Mouse (Mus musculus) testis, adult 2 months (tissue): ENCODE data around the gene Cwh43. TPM values are rescaled to one million over a fixed set of nuclear protein-coding genes. Genes with fewer than 3 reads are reported as not detected.

Source experiments
- H3K27ac ChIP-seq: fragments of 200-500 bp; 2 replicates; pipeline ENCODE4 v1.5.1; 2012; ENCODE audit warnings: low read depth, low read length; ENCODE audit not compliant: control insufficient read depth, insufficient read depth
- H3K27me3 ChIP-seq: fragments of 200-500 bp; 2 replicates; pipeline ENCODE4 v1.6.1; 2012; ENCODE audit warnings: mild to moderate bottlenecking, low read length, moderate library complexity; ENCODE audit not compliant: control insufficient read depth, insufficient read depth
- H3K36me3 ChIP-seq: fragments of 200-500 bp; 2 replicates; pipeline ENCODE4 v1.6.1; 2012; ENCODE audit warnings: mild to moderate bottlenecking, low read length; ENCODE audit not compliant: control insufficient read depth, insufficient read depth
- H3K4me1 ChIP-seq: fragments of 200-500 bp; 2 replicates; pipeline ENCODE4 v1.6.1; 2012; ENCODE audit warnings: low read length; ENCODE audit not compliant: control insufficient read depth, insufficient read depth
- H3K4me3 ChIP-seq: fragments of 200-500 bp; 2 replicates; pipeline ENCODE4 v1.5.1; 2012; ENCODE audit warnings: low read depth, mild to moderate bottlenecking, low read length, moderate library complexity, mixed read lengths; ENCODE audit not compliant: control insufficient read depth
- CTCF ChIP-seq: fragments of 200-500 bp; IDR thresholded peaks from 2 replicates; pipeline ENCODE4 v1.5.1; 2012; ENCODE audit warnings: low read depth, mild to moderate bottlenecking, inconsistent platforms, low read length, moderate library complexity; ENCODE audit not compliant: control insufficient read depth, insufficient read depth, insufficient replicate concordance
- POLR2A ChIP-seq: fragments of 200-500 bp; IDR thresholded peaks from 2 replicates; pipeline ENCODE4 v1.6.1; 2012; ENCODE audit warnings: low read depth, mild to moderate bottlenecking, inconsistent platforms, low read length, moderate library complexity; ENCODE audit not compliant: control insufficient read depth
- polyA plus RNA-seq: library from polyadenylated mRNA; depleted of rRNA; stranded (reverse); fragments of >200 nt; gene quantifications from 2 replicates; pipeline ENCODE4 v1.2.3, GENCODE M21; 2012

The Cwh43 gene
- polyA plus RNA-seq, 1 experiment = 0.07 TPM

- Histone ChIP-seq H3K4me3 (no peak overlapping the region), H3K4me1 (peaks cover 2% of the 10 kb centered on the region; the same call in 1 of the 2 replicates), H3K27me3 (peaks cover 2% of the 10 kb centered on the region; the same call in 1 of the 2 replicates), H3K36me3 (no peaks in the 10 kb centered on the region), H3K27ac (no peak overlapping the region)
- TF ChIP-seq CTCF (no peak), POLR2A (no peak)
Observed at GRCm38 (mm10) chr5:73411771-73412170, 5.9 kb downstream of the Cwh43 start.

GRCm38 (mm10) chr5:73414172-73414571, 8.3 kb downstream of the Cwh43 start:
- TF ChIP-seq CTCF (no peak), POLR2A (no peak)
- peaks cover 2% of the 10 kb centered on the region; the same call in 1 of the 2 replicates for H3K4me1 ChIP-seq

GRCm38 (mm10) chr5:73419045-73419695, 13.3 kb downstream of the Cwh43 start:
- H3K4me3 ChIP-seq = no peak overlapping the region
- H3K27ac ChIP-seq = no peak overlapping the region
- no peaks in the 10 kb centered on the region for H3K27me3 ChIP-seq
- no peak for TF ChIP-seq POLR2A
- no peak for TF ChIP-seq CTCF
- H3K36me3 ChIP-seq = no peaks in the 10 kb centered on the region
- H3K4me1 ChIP-seq = no peaks in the 10 kb centered on the region

More at GRCm38 (mm10) chr5:73414172-73414571, 8.3 kb downstream of the Cwh43 start:
- Histone ChIP-seq H3K27me3 (no peaks in the 10 kb centered on the region), H3K36me3 (no peaks in the 10 kb centered on the region), H3K4me3 (no peak overlapping the region), H3K27ac (no peak overlapping the region)

DNA sequence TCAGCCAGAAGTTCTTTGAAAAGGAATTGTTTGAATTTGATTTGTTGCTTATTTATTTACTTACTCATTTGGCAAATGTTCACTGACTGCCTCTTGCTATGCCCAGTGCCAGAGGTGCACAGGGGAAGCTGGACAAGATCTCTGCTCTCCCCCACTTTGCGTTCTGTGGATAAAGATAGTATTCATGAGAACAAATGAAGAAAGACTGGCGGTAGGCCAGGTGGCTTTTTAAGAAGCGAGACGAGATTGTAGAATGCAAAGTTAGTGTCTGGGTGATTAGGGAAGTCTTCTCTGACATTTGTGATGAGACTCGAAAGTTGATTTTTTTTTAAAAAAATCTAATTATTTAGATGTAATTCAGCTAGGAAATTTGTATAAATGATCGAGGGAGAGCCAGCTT, 20.9 kb downstream of the Cwh43 start:
- Histone ChIP-seq H3K4me3 (no peak overlapping the region), H3K4me1 (no peaks in the 10 kb centered on the region), H3K27me3 (no peaks in the 10 kb centered on the region), H3K36me3 (no peaks in the 10 kb centered on the region), H3K27ac (no peak overlapping the region)
- TF ChIP-seq CTCF = no peak
- no peak for TF ChIP-seq POLR2A

DNA sequence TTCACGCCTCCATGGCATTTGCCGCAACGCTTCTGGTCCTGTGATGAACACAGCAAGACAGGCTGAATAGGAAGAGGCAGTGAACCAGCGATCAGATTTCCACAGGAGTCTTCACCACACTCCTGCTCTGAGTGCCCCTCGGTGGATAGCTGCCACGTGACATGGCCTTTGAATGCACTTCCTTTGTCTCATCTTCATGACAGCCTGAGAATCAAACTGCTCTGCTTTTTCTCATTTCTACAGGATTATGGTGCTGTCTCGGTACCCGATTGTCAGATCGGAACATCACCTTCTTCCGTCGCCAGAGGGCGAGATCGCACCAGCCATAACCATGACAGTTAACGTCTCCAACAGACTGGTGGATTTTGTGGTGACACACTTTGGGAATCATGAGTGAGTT, 25.7 kb downstream of the Cwh43 start:
- TF ChIP-seq CTCF (peak; percentile 73; the same call in 1 of the 2 replicates), POLR2A (no peak)
- H3K36me3 ChIP-seq = no peaks in the 10 kb centered on the region
- no peaks in the 10 kb centered on the region for H3K27me3 ChIP-seq
- H3K27ac ChIP-seq = no peak overlapping the region
- no peaks in the 10 kb centered on the region for H3K4me1 ChIP-seq
- no peak overlapping the region for H3K4me3 ChIP-seq

DNA sequence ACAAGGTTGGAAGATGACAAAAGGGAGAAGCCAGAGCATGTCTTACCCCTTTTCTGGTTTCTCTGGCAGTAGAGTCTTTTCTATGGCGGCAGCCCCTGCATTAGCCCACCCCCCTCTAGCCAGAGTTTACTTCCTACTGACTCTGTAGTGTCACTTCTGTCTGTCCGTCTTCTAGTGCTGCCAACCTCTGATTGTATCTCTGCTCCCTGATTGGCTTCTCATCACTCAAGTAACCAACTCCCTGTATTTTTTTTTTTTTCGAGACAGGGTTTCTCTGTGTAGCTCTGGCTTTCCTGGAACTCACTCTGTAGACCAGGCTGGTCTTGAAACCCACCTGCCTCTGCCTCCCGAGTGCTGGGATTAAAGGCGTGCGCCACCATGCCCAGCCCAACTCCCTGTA, 26.9 kb downstream of the Cwh43 start:
- H3K36me3 ChIP-seq = no peaks in the 10 kb centered on the region
- H3K27ac ChIP-seq = no peak overlapping the region
- no peaks in the 10 kb centered on the region for H3K4me1 ChIP-seq
- TF ChIP-seq POLR2A = no peak
- no peak for TF ChIP-seq CTCF
- H3K4me3 ChIP-seq = no peak overlapping the region
- no peaks in the 10 kb centered on the region for H3K27me3 ChIP-seq

DNA sequence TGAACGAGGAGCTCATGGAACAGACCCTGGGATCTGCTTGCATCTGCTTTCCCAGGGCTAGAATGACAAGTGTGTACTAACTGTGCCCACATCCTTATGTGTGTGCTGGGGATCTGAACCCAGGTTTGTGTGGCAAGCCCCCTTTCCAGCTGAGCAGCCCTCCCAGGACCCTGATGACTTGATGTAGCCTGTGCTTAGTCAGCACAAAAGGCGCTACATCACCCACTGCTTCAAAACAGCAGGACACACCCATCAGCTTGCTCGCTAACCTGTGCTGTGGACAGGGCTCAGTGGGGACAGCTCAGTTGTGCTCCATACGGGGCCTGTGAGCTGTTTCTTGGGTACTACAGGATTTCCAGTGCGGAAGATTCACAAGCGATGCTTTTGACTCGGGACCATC, 28.9 kb downstream of the Cwh43 start:
- Histone ChIP-seq H3K36me3 (no peaks in the 10 kb centered on the region), H3K4me1 (no peaks in the 10 kb centered on the region), H3K27me3 (no peaks in the 10 kb centered on the region), H3K4me3 (no peak overlapping the region), H3K27ac (no peak overlapping the region)
- TF ChIP-seq POLR2A (no peak), CTCF (no peak)
